Mouse (Mus musculus) right cerebral cortex, postnatal 14 days (tissue): ENCODE results near the gene Itpripl1.
"Not testable (repeated sequence)": the region's sequence is repeated elsewhere in the genome, so short reads cannot be mapped to it uniquely, and the experiment has no call there.

ENCODE experiments used
- DNase-seq: peaks from one replicate; pipeline ENCODE4 v3.0.0; 2022

Gene Itpripl1

GRCm38 (mm10) chr2:127143158-127144063 is at the start of gene Itpripl1:
TSS of gene Itpripl1 (minus strand) at chr2:127143442.
- DNase-seq, result peak; percentile 36

- DNase-seq, result no peak
Observed at GRCm38 (mm10) chr2:127189574-127189973, 46.3 kb upstream of the Itpripl1 start.

- DNase-seq, result peak; percentile 62
Observed at GRCm38 (mm10) chr2:127182598-127183381, 39.5 kb upstream of the Itpripl1 start.

GRCm38 (mm10) chr2:127166261-127166660 is 23.0 kb upstream of the Itpripl1 start:
- DNase-seq, result not testable (repeated sequence)

GRCm38 (mm10) chr2:127165675-127166074 is 22.4 kb upstream of the Itpripl1 start:
- DNase-seq, result no peak

GRCm38 (mm10) chr2:127145699-127146098 is 2.5 kb upstream of the Itpripl1 start:
- DNase-seq, result no peak

- no peak for DNase-seq
Observed at GRCm38 (mm10) chr2:127142577-127143157, 575 bp downstream of the Itpripl1 start.

- no peak for DNase-seq
Observed at GRCm38 (mm10) chr2:127142031-127142430, 1.2 kb downstream of the Itpripl1 start.

GRCm38 (mm10) chr2:127140011-127140410 is 3.2 kb downstream of the Itpripl1 start:
- no peak for DNase-seq

GRCm38 (mm10) chr2:127139605-127140004 is 3.6 kb downstream of the Itpripl1 start:
- DNase-seq, result no peak

GRCm38 (mm10) chr2:127139094-127139493 is 4.1 kb downstream of the Itpripl1 start:
- DNase-seq, result no peak

- DNase-seq, result no peak
Observed at GRCm38 (mm10) chr2:127138449-127138848, 4.8 kb downstream of the Itpripl1 start.

- no peak for DNase-seq
Observed at GRCm38 (mm10) chr2:127137838-127138420, 5.3 kb downstream of the Itpripl1 start.

- peak; percentile 21 for DNase-seq
Observed at GRCm38 (mm10) chr2:127136979-127137378, 6.3 kb downstream of the Itpripl1 start.

- DNase-seq, result not testable (repeated sequence)
Observed at GRCm38 (mm10) chr2:127135255-127135654, 8.0 kb downstream of the Itpripl1 start.

- DNase-seq, result peak; percentile 90
Observed at GRCm38 (mm10) chr2:127133621-127134461, 9.4 kb downstream of the Itpripl1 start, which contains the start of gene Ncaph. TSS of gene Ncaph (minus strand) at chr2:127133954.

GRCm38 (mm10) chr2:127131353-127131752 is 11.9 kb downstream of the Itpripl1 start:
- DNase-seq, result no peak

GRCm38 (mm10) chr2:127128926-127129325 is 14.3 kb downstream of the Itpripl1 start:
- DNase-seq, result no peak

- DNase-seq, result no peak
Observed at GRCm38 (mm10) chr2:127121591-127122235, 21.5 kb downstream of the Itpripl1 start.

- no peak for DNase-seq
Observed at GRCm38 (mm10) chr2:127108986-127109385, 34.3 kb downstream of the Itpripl1 start.

- no peak for DNase-seq
Observed at GRCm38 (mm10) chr2:127092000-127092399, 51.2 kb downstream of the Itpripl1 start.
